8 mouse cellular contexts compared by ENCODE assay signal in the genomic region with DNA sequence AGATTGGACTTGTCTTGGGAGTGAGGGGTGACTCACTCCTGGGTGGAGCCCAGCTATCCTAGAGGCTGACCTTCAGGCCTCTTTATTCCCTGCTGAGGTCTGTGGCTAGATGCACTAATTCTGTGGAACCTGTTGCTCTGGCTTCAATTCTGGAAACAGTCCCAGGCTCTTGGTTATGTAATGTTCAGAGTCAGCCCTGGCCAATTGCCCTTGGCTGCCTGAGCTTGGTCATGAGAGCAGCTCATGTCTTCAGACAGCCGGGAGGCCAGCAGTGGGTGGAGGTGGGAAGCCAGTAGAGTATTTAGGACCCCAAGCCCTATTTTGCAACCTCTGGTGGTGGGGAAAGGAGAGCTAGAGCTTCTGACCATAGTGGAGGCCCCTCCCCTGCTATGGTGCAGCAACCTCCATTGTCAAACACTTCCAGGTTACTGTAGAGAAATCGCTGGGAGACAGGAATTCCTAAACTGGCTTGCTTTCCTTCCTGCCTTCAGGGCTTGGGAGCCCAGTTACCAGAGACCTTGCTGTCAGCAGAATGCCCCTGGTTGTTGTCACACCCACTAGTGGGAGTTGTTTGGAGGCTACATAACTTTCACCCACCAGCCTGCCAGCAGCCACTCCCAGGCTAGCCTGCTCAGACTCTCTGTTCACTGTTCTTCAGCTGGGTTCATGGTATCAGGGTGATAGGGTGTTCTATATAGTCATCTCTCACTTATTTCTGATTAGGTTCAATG. TPM values are rescaled to one million over a fixed set of nuclear protein-coding genes. Genes with fewer than 3 reads are reported as not detected.
DNase-seq lines count a peak whose midpoint lies in the region; ATAC-seq and TF ChIP-seq lines count a peak whose summit lies in the region.

No protein-coding gene starts in this region.

- H3K9ac ChIP-seq in hindbrain, postnatal 0 days (replicated peaks; ENCODE audit: low read length): no peak overlapping the region
- no peak overlapping the region for H3K9ac ChIP-seq in hindbrain, embryonic 13.5 days
- peak overlapping the region; percentile 41 for H3K9ac ChIP-seq in liver, embryonic 13.5 days

- peak overlapping the region; percentile 55 for H3K27ac ChIP-seq in hindbrain, postnatal 0 days
- H3K27ac ChIP-seq in hindbrain, embryonic 13.5 days: no peak overlapping the region
- peak overlapping the region; percentile 71 for H3K27ac ChIP-seq in liver, embryonic 13.5 days

- H3K9me3 ChIP-seq in hindbrain, postnatal 0 days (ENCODE audit: low read length): no peaks in the 10 kb centered on the region
- no peaks in the 10 kb centered on the region for H3K9me3 ChIP-seq in hindbrain, embryonic 13.5 days
- H3K9me3 ChIP-seq in liver, embryonic 13.5 days (replicated peaks): no peaks in the 10 kb centered on the region

- no peak overlapping the region for H3K4me2 ChIP-seq in hindbrain, postnatal 0 days (ENCODE audit: low read depth, low read length)
- no peak overlapping the region for H3K4me2 ChIP-seq in hindbrain, embryonic 13.5 days
- H3K4me2 ChIP-seq in liver, embryonic 13.5 days: peak overlapping the region; percentile 32

- TF ChIP-seq CTCF in hindbrain, postnatal 0 days (IDR thresholded peaks at IDR 0.05; ENCODE audit: low read depth): no peak

- WGBS in hindbrain, postnatal 0 days: 47% methylated on average over 2 of the region's 2 CpGs
- 63% methylated on average over 2 of the region's 2 CpGs for WGBS in hindbrain, embryonic 13.5 days
- WGBS in liver, embryonic 13.5 days (ENCODE audit: insufficient replicate concordance): 43% methylated on average over 2 of the region's 2 CpGs

- peak; percentile 84 for DNase-seq in hindbrain, postnatal 0 days (ENCODE audit: low spot score)
- peak; percentile 93 to 94 for DNase-seq in cerebellum, postnatal 25 days
- peak; percentile 97 to 98 for DNase-seq in heart, adult 9 months (ENCODE audit: low spot score in 2 of 2)
- DNase-seq in kidney, postnatal 25 days: peak; percentile 94 to 95
- DNase-seq in liver, embryonic 13.5 days: no peak
- DNase-seq in skeletal muscle tissue, adult 2 months (ENCODE audit: low read depth, low spot score): peak; percentile 99
- DNase-seq in spleen, postnatal 10 days (ENCODE audit: low spot score in 2 of 2): no peak

- H3K4me1 ChIP-seq in hindbrain, postnatal 0 days (ENCODE audit: insufficient read depth, low read length): peaks cover 24% of the 10 kb centered on the region
- H3K4me1 ChIP-seq in hindbrain, embryonic 13.5 days (replicated peaks): peaks cover 52% of the 10 kb centered on the region
- H3K4me1 ChIP-seq in liver, embryonic 13.5 days (replicated peaks): peaks cover 53% of the 10 kb centered on the region

- ATAC-seq in hindbrain, postnatal 0 days: peak; percentile 62; the same call in 1 of the 2 replicates
- ATAC-seq in hindbrain, embryonic 13.5 days (ENCODE audit: low FRiP score): no peak
- ATAC-seq in liver, embryonic 13.5 days (ENCODE audit: low read depth): peak; percentile 67

- no peaks in the 10 kb centered on the region for H3K27me3 ChIP-seq in hindbrain, postnatal 0 days (ENCODE audit: insufficient read depth, low read length)
- H3K27me3 ChIP-seq in hindbrain, embryonic 13.5 days: no peaks in the 10 kb centered on the region
- H3K27me3 ChIP-seq in liver, embryonic 13.5 days: no peaks in the 10 kb centered on the region

- H3K36me3 ChIP-seq in hindbrain, postnatal 0 days (ENCODE audit: insufficient read depth, low read length): peaks cover 7% of the 10 kb centered on the region
- 0 out of 2 replicates have a peak, but pooled peaks cover 7% of the 10 kb centered on the region for H3K36me3 ChIP-seq in hindbrain, embryonic 13.5 days
- no peaks in the 10 kb centered on the region for H3K36me3 ChIP-seq in liver, embryonic 13.5 days

- no peak overlapping the region for H3K4me3 ChIP-seq in hindbrain, postnatal 0 days (ENCODE audit: low read length)
- H3K4me3 ChIP-seq in hindbrain, embryonic 13.5 days: no peak overlapping the region
- H3K4me3 ChIP-seq in liver, embryonic 13.5 days (replicated peaks): no peak overlapping the region

RNA-seq across cellular contexts. Expression of a gene that starts 39.6 kb away (rescaled TPM):
- total RNA-seq in hindbrain, postnatal 0 days (2014; rRNA removed): 141 and 162 TPM in 2 replicates
- 59.7 and 60.0 TPM in 2 replicates for polyA plus RNA-seq in hindbrain, postnatal 0 days (2015; fragmentation: Nextera tagmentation; extraction: Ambion mirVana)
- polyA plus RNA-seq in hindbrain, embryonic 13.5 days (2015; fragmentation: Nextera tagmentation; extraction: Ambion mirVana): 32.3 and 37.1 TPM in 2 replicates
- polyA plus RNA-seq in liver, embryonic 13.5 days (2015; fragmentation: Nextera tagmentation; extraction: Ambion mirVana): 8.4 and 10.0 TPM in 2 replicates

Comparison
In these comparisons a context has a peak if more than half of its experiments do, and no peak if none do; other contexts are left out.
1. DNase-seq: peak in hindbrain, postnatal 0 days (single experiment), cerebellum, postnatal 25 days (2 of 2), heart, adult 9 months (2 of 2), kidney, postnatal 25 days (2 of 2) and skeletal muscle tissue, adult 2 months (single experiment); none in liver, embryonic 13.5 days (single experiment) and spleen, postnatal 10 days (0 of 2).